Mouse (Mus musculus) brain, embryonic 14.5 days (tissue): Measurements from ENCODE around the gene Mypn.

Experiments used
- CTCF ChIP-seq: fragments of 200-500 bp; IDR thresholded peaks from 2 replicates; pipeline ENCODE4 v1.5.1; 2012; ENCODE audit warnings: inconsistent platforms, mild to moderate bottlenecking, moderate library complexity, borderline replicate concordance; ENCODE audit not compliant: insufficient read depth, insufficient read length; ENCODE audit errors: extremely low read depth
- POLR2A ChIP-seq: fragments of 200-500 bp; IDR thresholded peaks from 2 replicates; pipeline ENCODE4 v1.6.1; 2012; ENCODE audit warnings: mild to moderate bottlenecking, inconsistent platforms, borderline replicate concordance; ENCODE audit not compliant: poor library complexity, insufficient read depth, insufficient read length, severe bottlenecking; ENCODE audit errors: extremely low read depth

DNA sequence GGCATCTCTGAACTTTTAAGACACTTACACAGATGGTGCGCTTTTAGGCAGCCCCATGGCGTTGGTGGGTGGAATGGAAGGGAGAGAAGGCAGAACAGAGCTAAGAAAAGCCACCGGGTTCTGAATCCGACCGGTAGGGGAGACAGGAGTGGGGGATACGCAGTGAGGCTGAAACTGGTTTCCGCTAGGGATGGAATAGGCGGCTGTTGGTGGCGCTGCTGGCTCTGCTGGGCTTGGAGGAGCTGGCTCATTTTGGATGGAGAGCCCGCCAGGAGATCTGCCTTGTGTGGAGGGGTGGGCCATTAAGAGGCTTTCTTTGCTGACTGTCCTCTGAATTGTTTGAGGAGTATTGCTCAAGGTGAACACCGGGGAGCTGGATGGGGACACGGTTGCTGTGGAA lies 68.1 kb downstream of the Mypn start:
- TF ChIP-seq POLR2A (no peak), CTCF (no peak)
